Mouse (Mus musculus): Measurements from ENCODE around the gene Zfp523.

- TF ChIP-seq CTCF (IDR thresholded peaks at IDR 0.05; ENCODE audit: low read depth) (no peak), EP300 (IDR thresholded peaks at IDR 0.05; ENCODE audit: low read depth) (no peak)
These were observed 16.6 kb downstream of the Zfp523 start for GRCm38 (mm10) chr17:28193559-28193958.

Data from heart, postnatal 0 days (tissue).